Mouse (Mus musculus) forebrain, embryonic 16.5 days (tissue): Measurements from ENCODE around the gene Dync1i2. TPM values are rescaled to one million over a fixed set of nuclear protein-coding genes. Genes with fewer than 3 reads are reported as not detected.

Experiments
- ATAC-seq: fragments of 200-750 bp; cut with Nextera tagmentation; 2 replicates; pipeline ENCODE4 v1.8.0; 2017; ENCODE audit warnings: mild to moderate bottlenecking, moderate library complexity
- H3K27ac ChIP-seq: fragments of 300-500 bp; sonication (generic); 2 replicates; pipeline ENCODE4 v1.5.1; 2014; ENCODE audit warnings: low read length, control low read depth
- H3K27me3 ChIP-seq: fragments of 300-500 bp; sonication (generic); replicated peaks from 2 replicates; pipeline ENCODE4 v1.6.1; 2014; ENCODE audit warnings: low read length; ENCODE audit not compliant: control insufficient read depth, insufficient read depth
- H3K36me3 ChIP-seq: fragments of 300-500 bp; sonication (generic); 2 replicates; pipeline ENCODE4 v1.6.1; 2014; ENCODE audit not compliant: control insufficient read depth, insufficient read depth
- H3K4me1 ChIP-seq: fragments of 300-500 bp; sonication (generic); replicated peaks from 2 replicates; pipeline ENCODE4 v1.6.1; 2014; ENCODE audit warnings: low read length; ENCODE audit not compliant: control insufficient read depth, insufficient read depth
- H3K4me2 ChIP-seq: fragments of 300-500 bp; sonication (generic); 2 replicates; pipeline ENCODE4 v1.6.1; 2014; ENCODE audit warnings: mild to moderate bottlenecking, low read length, control low read depth
- H3K4me3 ChIP-seq: fragments of 300-500 bp; sonication (generic); replicated peaks from 2 replicates; pipeline ENCODE4 v1.5.1; 2014; ENCODE audit warnings: mild to moderate bottlenecking, low read length, control low read depth
- H3K9ac ChIP-seq: fragments of 300-500 bp; sonication (generic); replicated peaks from 2 replicates; pipeline ENCODE4 v1.6.1; 2014; ENCODE audit warnings: low read depth, low read length, control low read depth
- H3K9me3 ChIP-seq: fragments of 300-500 bp; sonication (generic); 2 replicates; pipeline ENCODE4 v1.6.1; 2016; ENCODE audit warnings: low read length; ENCODE audit not compliant: control insufficient read depth
- WGBS: fragments of 180-500 bp; shearing (Covaris S2); extraction: QIAGEN DNeasy Blood & Tissue Kit; methylation state at CpG from one replicate; pipeline ENCODE4 v1.1.7; 2014; 5-methylcytosine and 5-hydroxymethylcytosine counted together
- polyA plus RNA-seq: library from polyadenylated mRNA; unstranded; fragments of >200 nt; fragmentation: Nextera tagmentation; extraction: Ambion mirVana; gene quantifications from 2 replicates; pipeline ENCODE4 v1.2.1, GENCODE M21; 2015

Dync1i2 gene
- polyA plus RNA-seq, 1 experiment from 2014 or later = 189 TPM

DNA sequence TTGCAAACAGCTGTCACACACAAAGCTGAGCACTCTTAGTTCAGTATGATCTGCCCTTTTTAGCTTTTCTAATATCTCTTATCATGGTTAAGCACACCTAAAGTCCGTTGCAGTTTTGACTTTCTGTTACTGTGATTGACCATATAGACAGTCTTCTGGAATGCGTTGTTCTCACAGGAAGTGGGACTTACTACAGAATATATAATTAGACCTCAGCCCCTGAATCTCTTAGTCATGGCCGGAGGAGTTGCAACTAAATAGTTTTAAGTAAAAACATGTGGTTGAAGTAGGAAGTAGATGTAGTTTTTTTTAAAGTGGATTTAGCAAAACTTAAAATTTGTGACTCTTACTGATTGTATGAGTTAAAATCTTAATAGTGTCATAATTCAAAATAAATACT is 36.6 kb downstream of the Dync1i2 start:
- H3K4me2 ChIP-seq = no peak overlapping the region
- ATAC-seq = no peak
- H3K9ac ChIP-seq = no peak overlapping the region
- H3K4me1 ChIP-seq = peaks cover 27% of the 10 kb centered on the region
- H3K36me3 ChIP-seq = peaks cover 26% of the 10 kb centered on the region
- H3K27me3 ChIP-seq = no peaks in the 10 kb centered on the region
- no peaks in the 10 kb centered on the region for H3K9me3 ChIP-seq
- H3K27ac ChIP-seq = no peak overlapping the region
- no peak overlapping the region for H3K4me3 ChIP-seq
- WGBS = 73% methylated on average over 3 of the region's 3 CpGs

DNA sequence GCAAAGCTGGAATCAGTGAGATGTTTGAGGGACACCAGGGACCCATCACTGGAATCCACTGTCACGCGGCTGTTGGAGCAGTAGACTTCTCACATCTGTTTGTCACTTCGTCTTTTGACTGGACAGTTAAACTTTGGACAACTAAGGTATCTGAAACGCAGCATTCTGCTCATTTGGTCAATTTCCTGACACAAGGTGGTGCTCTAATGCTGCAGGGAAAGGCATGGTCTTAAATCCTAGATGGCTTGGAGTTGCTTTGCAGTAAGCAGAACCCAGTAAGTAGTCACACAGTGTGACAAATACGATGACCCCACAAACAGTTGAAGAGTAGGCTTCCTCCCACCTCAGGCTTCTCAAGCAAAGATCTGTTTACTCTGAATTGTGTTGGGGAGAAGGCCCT is 39.3 kb downstream of the Dync1i2 start:
- no peak overlapping the region for H3K4me2 ChIP-seq
- no peak for ATAC-seq
- H3K27ac ChIP-seq = no peak overlapping the region
- 74% methylated on average over 5 of the region's 5 CpGs for WGBS
- H3K9me3 ChIP-seq = no peaks in the 10 kb centered on the region
- H3K36me3 ChIP-seq = peaks cover 26% of the 10 kb centered on the region
- peaks cover 14% of the 10 kb centered on the region for H3K4me1 ChIP-seq
- H3K4me3 ChIP-seq = no peak overlapping the region
- no peak overlapping the region for H3K9ac ChIP-seq
- no peaks in the 10 kb centered on the region for H3K27me3 ChIP-seq

DNA sequence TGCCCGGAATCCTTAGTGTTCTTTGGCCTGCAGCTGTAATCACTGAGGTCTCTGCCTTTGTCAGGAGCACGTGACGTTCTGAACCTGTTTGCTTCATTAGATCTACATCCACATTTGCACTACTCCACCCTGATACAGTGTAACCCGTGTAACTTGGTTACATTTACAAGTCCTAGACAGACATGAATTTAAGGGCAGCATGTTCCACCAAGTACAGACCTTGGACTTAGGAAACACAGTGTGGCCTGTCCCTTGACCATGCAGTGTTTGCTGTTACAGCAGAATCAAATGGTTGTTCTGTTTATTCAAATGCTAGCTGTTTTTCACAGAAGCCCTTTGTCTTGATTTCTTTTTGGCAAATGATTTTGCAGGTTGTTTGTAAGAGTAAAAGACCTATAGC is 43.3 kb downstream of the Dync1i2 start:
- WGBS = 74% methylated on average over 4 of the region's 4 CpGs

DNA sequence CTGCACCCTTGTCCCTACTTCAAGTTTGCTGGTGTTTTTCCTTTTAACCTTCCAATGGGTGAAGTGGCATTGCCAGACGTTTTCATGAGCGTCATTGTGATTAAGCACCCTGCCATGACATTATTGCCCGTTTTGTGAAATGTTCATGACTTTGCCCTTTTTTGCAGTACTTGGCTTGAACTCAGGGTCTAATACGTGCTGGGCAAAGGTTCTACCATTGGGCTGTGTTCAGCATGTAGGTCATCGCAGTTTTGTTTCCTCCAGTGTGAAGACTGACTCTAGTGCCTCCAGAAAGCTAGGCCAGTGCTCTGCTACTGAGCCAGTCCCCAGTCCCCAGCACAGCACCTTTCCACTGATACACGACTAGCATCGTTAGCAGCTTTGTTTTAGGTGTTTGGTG is 45.1 kb downstream of the Dync1i2 start:
- H3K9me3 ChIP-seq = no peaks in the 10 kb centered on the region
- H3K9ac ChIP-seq = no peak overlapping the region
- H3K27ac ChIP-seq = no peak overlapping the region
- peaks cover 37% of the 10 kb centered on the region for H3K36me3 ChIP-seq
- no peak for ATAC-seq
- H3K4me2 ChIP-seq = no peak overlapping the region
- H3K27me3 ChIP-seq = no peaks in the 10 kb centered on the region
- 82% methylated on average over 7 of the region's 7 CpGs for WGBS
- H3K4me3 ChIP-seq = no peak overlapping the region
- peaks cover 8% of the 10 kb centered on the region; the same call in 1 of the 2 replicates for H3K4me1 ChIP-seq

More for the DNA sequence above, 43.3 kb downstream of the Dync1i2 start:
- no peak overlapping the region for H3K27ac ChIP-seq
- H3K9me3 ChIP-seq = no peaks in the 10 kb centered on the region
- H3K36me3 ChIP-seq = peaks cover 36% of the 10 kb centered on the region
- H3K4me1 ChIP-seq = peaks cover 8% of the 10 kb centered on the region; the same call in 1 of the 2 replicates
- no peak overlapping the region for H3K4me3 ChIP-seq
- H3K4me2 ChIP-seq = no peak overlapping the region
- no peak overlapping the region for H3K9ac ChIP-seq
- no peak for ATAC-seq
- H3K27me3 ChIP-seq = no peaks in the 10 kb centered on the region

DNA sequence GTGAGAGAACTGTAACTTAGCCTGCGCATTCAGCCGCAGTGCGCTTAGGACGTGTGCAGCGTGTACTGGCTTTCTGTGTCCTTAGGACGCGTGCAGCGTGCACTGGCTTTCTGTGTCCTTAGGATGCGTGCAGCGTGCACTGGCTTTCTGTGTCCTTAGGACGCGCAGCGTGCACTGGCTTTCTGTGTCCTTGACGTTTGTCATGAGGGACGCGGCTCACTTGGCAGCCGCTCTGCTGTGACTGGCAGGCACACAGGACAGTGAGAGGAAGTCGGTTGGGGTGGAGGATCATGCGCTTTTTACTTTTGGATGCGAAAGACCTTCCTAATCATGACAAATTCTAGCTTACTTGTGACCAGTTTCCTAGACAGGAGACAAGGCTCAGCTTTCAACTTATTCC is 53.1 kb downstream of the Dync1i2 start:
- Histone ChIP-seq H3K9ac (no peak overlapping the region), H3K4me1 (no peaks in the 10 kb centered on the region), H3K9me3 (no peaks in the 10 kb centered on the region), H3K4me2 (no peak overlapping the region), H3K4me3 (no peak overlapping the region), H3K27me3 (no peaks in the 10 kb centered on the region), H3K27ac (no peak overlapping the region), H3K36me3 (peaks cover 28% of the 10 kb centered on the region)
- no peak for ATAC-seq
- WGBS = 89% methylated on average over 20 of the region's 20 CpGs

DNA sequence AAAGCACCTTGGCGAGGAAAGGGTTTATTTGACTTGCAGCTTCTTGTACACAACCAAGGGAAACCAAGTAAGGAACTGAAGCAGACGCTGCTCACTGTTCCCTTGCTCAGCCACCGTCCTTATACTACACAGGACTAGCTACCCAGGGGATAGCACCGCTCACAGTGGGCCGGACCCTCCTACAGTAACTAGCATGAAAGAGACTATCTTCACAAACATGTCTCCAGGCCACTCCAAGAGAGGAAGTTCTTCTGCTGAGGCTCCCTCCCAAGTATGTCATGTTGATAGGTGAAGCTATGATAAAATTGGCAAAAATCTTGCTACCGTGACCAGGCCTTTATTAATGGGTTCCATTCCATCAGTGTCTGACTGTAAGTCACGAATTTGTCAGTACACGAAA is 57.2 kb downstream of the Dync1i2 start:
- Histone ChIP-seq H3K27ac (no peak overlapping the region), H3K9ac (no peak overlapping the region), H3K27me3 (no peaks in the 10 kb centered on the region), H3K4me2 (no peak overlapping the region), H3K4me1 (no peaks in the 10 kb centered on the region), H3K9me3 (no peaks in the 10 kb centered on the region), H3K4me3 (no peak overlapping the region), H3K36me3 (peaks cover 12% of the 10 kb centered on the region)
- WGBS = 96% methylated on average over 8 of the region's 8 CpGs
- ATAC-seq = no peak

DNA sequence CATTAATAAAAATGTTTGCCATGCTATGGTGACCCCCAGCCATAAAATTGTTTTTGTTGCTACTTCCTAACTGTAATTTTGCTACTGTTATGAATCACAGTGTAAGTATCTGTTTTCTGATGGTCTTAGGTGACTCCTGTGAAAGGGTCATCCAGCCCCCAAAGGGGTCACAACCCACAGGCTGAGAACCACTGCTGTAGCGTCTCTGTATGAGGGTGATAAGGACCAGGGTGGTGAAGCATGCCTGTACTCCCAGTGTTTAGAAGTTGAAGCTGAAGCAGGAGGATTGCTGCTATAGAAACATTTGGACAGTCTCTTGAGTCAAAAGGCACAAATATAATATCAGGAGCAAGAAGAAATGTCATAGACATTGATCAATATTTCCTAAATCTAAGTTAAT is 57.8 kb downstream of the Dync1i2 start:
- no peak overlapping the region for H3K9ac ChIP-seq
- no peak overlapping the region for H3K27ac ChIP-seq
- H3K36me3 ChIP-seq = peaks cover 11% of the 10 kb centered on the region
- no peak overlapping the region for H3K4me3 ChIP-seq
- no peak overlapping the region for H3K4me2 ChIP-seq
- ATAC-seq = no peak
- no peaks in the 10 kb centered on the region for H3K27me3 ChIP-seq
- H3K4me1 ChIP-seq = no peaks in the 10 kb centered on the region
- H3K9me3 ChIP-seq = no peaks in the 10 kb centered on the region
- WGBS = 91% methylated on average over 1 of the region's 1 CpGs

DNA sequence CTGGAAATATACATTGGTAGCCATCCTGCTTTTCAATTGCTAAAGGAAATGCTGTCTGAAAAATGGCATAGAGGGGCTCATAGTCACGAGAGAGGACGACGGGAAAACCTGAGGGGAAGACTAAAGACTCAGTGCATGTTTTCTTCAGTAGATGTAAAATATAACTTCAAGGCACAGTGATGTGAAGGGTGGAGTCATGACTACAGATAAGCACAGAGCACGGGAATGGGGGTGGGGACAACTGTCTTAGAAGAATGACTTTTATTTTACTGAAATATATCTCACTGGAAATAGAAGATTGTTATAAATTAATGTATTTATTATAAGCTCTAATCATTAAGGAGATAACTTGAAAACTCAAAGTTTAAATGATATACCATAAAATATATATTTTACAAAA is 58.6 kb downstream of the Dync1i2 start:
- Histone ChIP-seq H3K4me1 (no peaks in the 10 kb centered on the region), H3K9me3 (no peaks in the 10 kb centered on the region), H3K4me2 (no peak overlapping the region), H3K27me3 (no peaks in the 10 kb centered on the region), H3K36me3 (peaks cover 11% of the 10 kb centered on the region), H3K4me3 (no peak overlapping the region), H3K9ac (no peak overlapping the region), H3K27ac (no peak overlapping the region)
- no peak for ATAC-seq
- 84% methylated on average over 4 of the region's 4 CpGs for WGBS

DNA sequence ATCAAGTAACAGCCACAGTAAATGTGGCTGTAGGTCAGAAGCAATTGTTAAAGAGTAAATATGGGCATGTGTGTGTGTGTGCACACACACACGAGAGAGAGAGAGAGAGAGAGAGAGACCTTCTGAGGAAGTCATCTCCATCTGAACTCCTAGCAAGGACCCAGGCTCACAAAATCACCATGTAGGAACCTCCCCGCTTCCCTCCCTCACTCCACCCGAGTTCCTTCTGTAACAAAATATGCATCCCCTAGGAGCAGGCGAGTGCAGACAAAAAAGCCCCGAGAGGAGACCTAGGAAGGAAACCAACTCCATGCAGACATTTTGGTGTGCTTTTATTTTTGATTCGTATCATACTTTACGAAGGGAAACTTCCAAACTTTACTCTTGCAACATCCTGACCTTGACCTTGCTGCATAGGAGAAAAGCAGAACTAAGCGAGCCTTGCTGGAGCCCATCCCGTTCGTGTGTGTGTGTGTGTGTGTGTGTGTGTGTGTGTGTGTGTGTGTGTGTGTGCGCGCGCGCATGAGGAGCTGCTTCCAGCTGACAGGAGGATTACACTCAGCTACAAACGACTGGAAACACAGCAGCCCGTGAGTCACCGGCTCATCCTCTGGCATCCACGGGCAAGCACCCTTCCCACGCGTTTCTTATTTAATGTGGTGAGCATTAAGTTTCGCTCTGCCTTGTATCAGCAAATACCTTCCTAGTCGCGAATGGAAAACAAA is 62.6 kb downstream of the Dync1i2 start:
- Histone ChIP-seq H3K4me3 (no peak overlapping the region), H3K27me3 (no peaks in the 10 kb centered on the region), H3K9me3 (no peaks in the 10 kb centered on the region), H3K27ac (no peak overlapping the region), H3K4me2 (no peak overlapping the region), H3K9ac (no peak overlapping the region), H3K36me3 (no peaks in the 10 kb centered on the region), H3K4me1 (peaks cover 3% of the 10 kb centered on the region)
- WGBS = 77% methylated on average over 23 of the region's 23 CpGs
- no peak for ATAC-seq

DNA sequence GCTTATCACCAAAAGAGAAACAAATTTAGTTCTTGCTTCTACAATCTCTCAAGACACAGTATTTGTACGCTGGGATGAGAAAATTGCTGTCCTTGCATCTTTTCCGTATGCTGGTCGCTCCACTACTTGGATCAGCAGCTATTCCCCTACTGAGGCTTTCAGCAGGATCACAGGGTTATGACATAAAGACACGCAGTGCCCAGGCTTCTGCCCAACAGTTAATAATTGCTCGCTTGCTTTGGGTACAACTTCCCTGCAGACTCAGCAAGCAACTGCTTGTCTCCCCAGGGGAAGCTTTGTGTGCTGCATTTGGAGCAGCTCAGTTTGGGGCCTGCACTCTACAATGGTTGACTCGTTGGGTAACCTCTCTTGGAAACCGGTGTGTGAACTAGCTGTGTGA is 64.2 kb downstream of the Dync1i2 start:
- no peak overlapping the region for H3K4me2 ChIP-seq
- ATAC-seq = no peak
- H3K4me1 ChIP-seq = peaks cover 10% of the 10 kb centered on the region
- no peak overlapping the region for H3K4me3 ChIP-seq
- no peak overlapping the region for H3K27ac ChIP-seq
- H3K9ac ChIP-seq = no peak overlapping the region
- H3K27me3 ChIP-seq = no peaks in the 10 kb centered on the region
- H3K9me3 ChIP-seq = no peaks in the 10 kb centered on the region
- WGBS = 72% methylated on average over 7 of the region's 7 CpGs
- H3K36me3 ChIP-seq = no peaks in the 10 kb centered on the region
